Mouse (Mus musculus): ENCODE measurements around the gene Pde6b.

The Pde6b gene

GRCm38 (mm10) chr5:108462446-108462845, 74.3 kb downstream of the Pde6b start:
- DNase-seq (ENCODE audit: low spot score in 2 of 2) = no peak

GRCm38 (mm10) chr5:108465131-108465891, 77.1 kb downstream of the Pde6b start:
- DNase-seq (ENCODE audit: low spot score in 2 of 2) = no peak

- DNase-seq (ENCODE audit: low spot score in 2 of 2) = no peak
Measured at GRCm38 (mm10) chr5:108466647-108467046, 78.5 kb downstream of the Pde6b start.

GRCm38 (mm10) chr5:108469617-108470016, 81.4 kb downstream of the Pde6b start:
- no peak for DNase-seq (ENCODE audit: low spot score in 2 of 2)

- DNase-seq (ENCODE audit: low spot score in 2 of 2) = no peak
Measured at GRCm38 (mm10) chr5:108473737-108474136, 85.5 kb downstream of the Pde6b start.

- no peak for DNase-seq (ENCODE audit: low spot score in 2 of 2)
Measured at GRCm38 (mm10) chr5:108475977-108476376, 87.8 kb downstream of the Pde6b start.
